Mouse (Mus musculus) layer of hippocampus, adult 8-10 months (tissue): ENCODE results near the gene Cflar. TPM values are rescaled to one million over a fixed set of nuclear protein-coding genes. Genes with fewer than 3 reads are reported as not detected.
"Not testable (repeated sequence)": the region's sequence is repeated elsewhere in the genome, so short reads cannot be mapped to it uniquely, and the experiment has no call there.

Source experiments
- DNase-seq, 2 experiments: peaks; one replicate each; pipeline ENCODE4 v3.0.0; 2022; ENCODE audit warnings: low spot score in 2 of 2
- total RNA-seq, 4 experiments: library from RNA; stranded (reverse); gene quantifications; 2 replicates each; pipeline ENCODE4 v1.2.4; 2022

The Cflar gene
- total RNA-seq, 4 experiments from 2014 or later, result 41.2 to 48.5 (median 44.3) TPM

- no peak for DNase-seq
These were observed 16.7 kb downstream of the Cflar start for GRCm38 (mm10) chr1:58727747-58728589.

GRCm38 (mm10) chr1:58728590-58728868 is 17.2 kb downstream of the Cflar start:
- no peak for DNase-seq

- DNase-seq, result no peak
These were observed 22.3 kb downstream of the Cflar start for GRCm38 (mm10) chr1:58733636-58734035.

- no peak for DNase-seq
These were observed 23.0 kb downstream of the Cflar start for GRCm38 (mm10) chr1:58734043-58734920.

- no peak for DNase-seq
These were observed 24.7 kb downstream of the Cflar start for GRCm38 (mm10) chr1:58735962-58736361.

GRCm38 (mm10) chr1:58736968-58737367 is 25.7 kb downstream of the Cflar start:
- peak; percentile 58 to 64 for DNase-seq

GRCm38 (mm10) chr1:58739529-58739928 is 28.2 kb downstream of the Cflar start:
- peak; percentile 84 to 88 for DNase-seq

DNA sequence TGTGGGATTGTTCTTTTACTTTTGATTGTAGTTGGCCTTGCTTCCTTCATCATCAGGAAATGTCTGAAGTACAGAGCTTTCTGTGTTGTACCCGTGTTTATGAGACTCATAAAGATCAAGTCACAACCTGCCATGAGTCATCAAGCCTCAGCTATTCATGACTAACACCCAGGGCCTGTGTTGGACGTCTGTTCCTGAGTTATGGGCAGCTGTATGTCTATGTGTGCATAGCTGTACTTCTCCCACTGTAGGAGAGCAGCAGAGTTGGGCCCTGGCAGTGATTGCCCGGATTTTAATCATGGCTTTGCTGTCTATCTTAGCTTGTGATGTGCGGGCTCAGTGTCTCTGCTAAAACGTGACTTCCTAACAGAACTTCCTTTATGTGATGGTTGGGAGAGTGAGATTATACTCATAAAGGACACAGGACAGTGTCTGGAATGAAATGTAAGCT is 31.3 kb downstream of the Cflar start:
- DNase-seq, result no peak

GRCm38 (mm10) chr1:58743252-58743651 is 31.9 kb downstream of the Cflar start:
- DNase-seq, result no peak

- DNase-seq, result no peak
These were observed 33.3 kb downstream of the Cflar start for GRCm38 (mm10) chr1:58744645-58745044.

DNA sequence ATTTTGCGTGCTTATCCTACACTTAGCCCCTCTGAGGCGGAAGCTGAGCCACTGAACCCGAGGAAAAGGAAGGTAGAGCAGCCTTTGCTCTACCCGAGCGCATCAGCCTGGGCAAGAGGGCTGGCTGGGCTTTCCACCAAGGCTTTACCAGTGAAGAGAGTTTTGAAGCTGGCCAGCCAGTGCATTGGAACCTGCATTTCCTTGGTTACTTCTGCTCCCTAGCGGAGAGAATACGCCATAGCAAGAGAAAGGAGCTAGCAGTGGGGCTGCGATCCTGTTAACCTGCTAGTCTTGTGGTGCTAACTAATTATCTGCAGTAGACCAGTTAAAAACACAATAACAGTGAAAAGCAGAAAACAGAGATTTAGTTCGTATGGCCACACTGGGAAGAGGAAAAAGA is 35.6 kb downstream of the Cflar start:
- DNase-seq, result peak; percentile 35 to 58

DNA sequence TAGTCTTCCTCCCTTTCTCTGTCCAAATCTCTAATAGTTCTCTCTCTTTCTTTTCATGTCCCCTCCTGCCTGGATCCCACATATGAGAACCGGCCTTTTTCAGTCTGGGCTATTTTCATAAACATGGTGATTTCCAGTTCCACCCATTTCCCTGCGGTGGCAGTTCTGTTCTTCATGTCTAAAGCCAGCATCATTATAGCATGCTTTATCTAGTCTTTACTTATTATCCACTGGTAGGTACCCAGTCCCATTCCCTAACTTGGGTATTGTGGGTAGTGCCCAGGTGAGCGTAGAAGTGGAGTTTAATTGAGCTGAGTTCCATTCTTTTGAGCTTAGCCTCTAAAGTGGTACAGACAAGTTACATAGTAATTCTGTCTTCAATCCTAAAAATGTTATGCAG is 48.1 kb downstream of the Cflar start:
- no peak for DNase-seq

- no peak for DNase-seq
These were observed 49.3 kb downstream of the Cflar start for GRCm38 (mm10) chr1:58760581-58760980.

- not testable (repeated sequence) for DNase-seq
These were observed 50.3 kb downstream of the Cflar start for GRCm38 (mm10) chr1:58761391-58762275.

GRCm38 (mm10) chr1:58762576-58762975 is 51.3 kb downstream of the Cflar start:
- no peak for DNase-seq

DNA sequence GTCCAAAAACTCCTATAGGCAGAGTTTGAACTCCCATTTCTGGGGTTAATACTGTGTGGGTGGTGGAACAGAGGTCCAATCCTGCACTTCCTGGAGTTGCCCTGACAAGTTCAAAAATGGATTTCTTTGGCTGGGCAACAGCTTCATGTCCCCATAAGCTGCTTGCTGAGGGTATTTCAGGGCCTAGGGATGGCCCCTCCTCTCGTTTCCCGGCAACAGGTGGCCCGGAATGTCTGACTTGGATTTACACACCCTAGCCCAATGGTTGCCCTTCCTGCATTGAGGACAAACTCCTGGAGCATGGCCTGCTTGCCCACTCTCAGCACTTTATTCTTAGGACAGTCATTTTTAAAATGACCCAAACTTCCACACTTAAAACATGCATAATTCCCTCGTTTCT is 55.1 kb downstream of the Cflar start:
- not testable (repeated sequence) for DNase-seq

GRCm38 (mm10) chr1:58769136-58769535 is 57.8 kb downstream of the Cflar start:
- DNase-seq, result no peak

GRCm38 (mm10) chr1:58769701-58770100 is 58.4 kb downstream of the Cflar start:
- DNase-seq, result no peak

- peak; percentile 35 for DNase-seq
These were observed 58.9 kb downstream of the Cflar start for GRCm38 (mm10) chr1:58770111-58770720.

DNA sequence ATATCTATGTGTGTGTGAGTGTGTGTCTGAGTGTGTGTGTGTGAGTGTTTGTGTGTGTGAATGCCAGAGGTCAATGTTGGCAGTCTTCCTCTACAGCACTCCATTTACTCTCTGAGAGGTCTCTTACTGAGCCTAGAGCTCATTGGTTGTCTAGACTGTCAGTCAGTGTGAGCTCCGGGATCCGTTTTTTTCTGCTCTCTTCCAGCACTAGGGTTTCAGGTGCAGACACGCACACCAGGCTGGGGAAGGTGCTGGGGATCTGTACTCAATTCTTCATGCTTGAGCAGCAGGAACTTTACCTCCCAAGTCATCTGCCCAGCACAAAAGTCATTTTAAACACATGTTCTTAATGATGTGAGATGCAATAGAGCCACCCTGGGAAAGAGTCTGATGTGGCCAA is 60.8 kb downstream of the Cflar start:
- DNase-seq, result no peak

DNA sequence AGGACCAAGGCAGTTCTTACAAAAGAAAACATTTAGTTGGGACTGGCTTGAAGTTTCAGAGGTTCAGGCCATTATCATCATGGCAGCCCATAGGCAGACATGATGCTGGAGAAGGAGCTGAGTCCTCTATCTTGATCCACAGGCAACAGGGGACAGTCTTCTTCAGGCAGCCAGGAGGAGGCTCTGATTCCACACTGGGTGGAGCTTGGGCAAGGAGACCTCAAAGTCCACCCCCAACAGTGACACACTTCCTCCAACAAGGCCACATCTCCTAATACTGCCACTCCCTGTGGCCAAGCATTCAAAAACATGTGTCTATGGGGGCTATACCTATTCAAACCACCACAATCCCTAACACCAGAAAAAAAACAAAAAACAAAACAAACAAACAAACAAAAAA is 62.0 kb downstream of the Cflar start:
- DNase-seq, result no peak
